Mouse (Mus musculus) ovary, adult 18-20 months (tissue): ENCODE measurements around the gene Gm13889.

Source experiments
- DNase-seq: peaks from one replicate; pipeline ENCODE4 v3.0.0; 2022; ENCODE audit warnings: low spot score, mixed read lengths

Gene Gm13889

DNA sequence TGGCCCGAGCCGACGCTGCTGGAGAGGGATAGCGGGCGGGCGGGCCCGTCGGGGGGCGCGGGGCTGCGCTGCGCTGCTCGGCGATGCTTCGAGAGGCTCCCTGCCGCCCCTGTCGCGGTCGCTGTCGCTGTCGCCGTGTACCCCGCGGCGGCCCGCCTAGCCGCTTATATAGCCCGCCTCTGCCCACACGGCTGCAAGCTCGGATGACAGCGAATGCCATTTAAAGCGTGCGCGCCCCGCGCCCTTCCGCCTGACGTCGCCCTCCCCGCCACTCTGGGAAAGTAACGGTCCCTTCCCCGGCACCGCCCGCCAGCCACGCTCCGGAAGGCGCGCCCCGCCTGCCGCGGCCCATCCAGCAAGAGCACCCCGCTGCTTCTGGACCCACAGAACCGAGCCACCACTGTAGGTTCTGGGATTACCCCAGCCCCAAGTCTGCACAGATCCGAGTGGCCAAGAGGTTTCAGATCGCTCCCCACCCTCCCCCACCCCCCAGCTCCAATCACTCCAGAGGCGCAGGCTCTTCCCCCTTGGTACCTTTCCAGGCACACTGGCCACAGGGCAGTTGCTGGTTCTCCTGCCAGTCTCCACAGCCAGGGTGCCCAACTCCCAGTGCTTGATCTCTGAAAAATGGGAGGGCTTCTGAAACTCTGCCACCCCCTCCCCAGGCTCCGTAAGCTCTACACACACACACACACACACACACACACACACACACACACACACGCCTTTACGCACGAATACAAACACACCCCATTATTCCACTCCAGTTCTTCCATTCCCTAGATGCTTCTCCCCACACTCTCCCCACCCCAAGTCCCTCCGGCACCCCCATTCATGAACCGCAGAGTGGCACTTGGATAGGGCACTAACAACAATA lies at the start of gene Gm13889:
Gene Gm13889, minus strand, starts transcription at position 294 of the 877 bp plus-strand sequence.
- peak; percentile 57 for DNase-seq

DNA sequence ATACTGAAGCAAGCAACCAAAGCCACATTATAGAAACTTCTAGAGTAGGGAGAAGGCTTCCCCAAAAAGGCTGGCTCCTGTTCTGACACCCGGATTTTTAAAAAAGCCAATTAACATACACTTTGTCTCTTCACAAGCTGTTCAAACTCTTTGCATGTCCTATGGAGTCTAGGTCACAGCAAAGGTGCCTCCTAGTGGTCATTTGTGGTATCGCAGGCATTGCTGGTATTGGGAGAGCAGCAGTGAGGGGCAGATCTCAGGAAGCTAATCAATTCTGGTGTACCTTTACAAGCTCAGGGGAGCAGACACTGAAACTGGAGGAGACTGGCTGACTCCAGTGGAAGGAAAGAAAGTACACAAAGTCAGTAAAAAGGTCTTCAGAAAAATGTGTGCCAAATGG lies 45.3 kb upstream of the Gm13889 start:
- peak; percentile 29 for DNase-seq

GRCm38 (mm10) chr2:94001918-94002317 lies 44.9 kb upstream of the Gm13889 start:
- no peak for DNase-seq

DNA sequence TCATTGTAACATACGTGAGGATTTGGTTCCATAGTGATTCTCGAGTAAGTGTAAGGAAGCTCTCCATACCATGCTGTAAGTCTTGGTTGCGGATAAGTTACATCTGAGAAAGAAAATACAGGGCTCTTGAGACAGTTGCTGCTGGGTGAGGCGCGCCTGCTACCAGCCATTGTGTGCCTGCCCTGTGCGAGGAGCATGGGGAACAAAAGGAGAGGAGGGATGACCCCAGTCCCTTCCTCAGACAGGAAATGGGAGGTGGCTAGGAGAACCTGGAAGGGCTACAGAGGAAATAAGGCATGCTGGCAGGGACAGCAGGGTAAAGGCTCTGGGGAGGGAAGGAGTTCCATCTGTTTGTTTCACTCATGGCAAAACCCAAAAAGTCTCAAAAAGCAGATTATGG lies 44.4 kb upstream of the Gm13889 start:
- no peak for DNase-seq

- DNase-seq, result no peak
These were observed 39.3 kb upstream of the Gm13889 start, which contains the start of gene Gm27027 for GRCm38 (mm10) chr2:93996254-93996653. Gm27027 (minus strand) TSS chr2:93996354.

DNA sequence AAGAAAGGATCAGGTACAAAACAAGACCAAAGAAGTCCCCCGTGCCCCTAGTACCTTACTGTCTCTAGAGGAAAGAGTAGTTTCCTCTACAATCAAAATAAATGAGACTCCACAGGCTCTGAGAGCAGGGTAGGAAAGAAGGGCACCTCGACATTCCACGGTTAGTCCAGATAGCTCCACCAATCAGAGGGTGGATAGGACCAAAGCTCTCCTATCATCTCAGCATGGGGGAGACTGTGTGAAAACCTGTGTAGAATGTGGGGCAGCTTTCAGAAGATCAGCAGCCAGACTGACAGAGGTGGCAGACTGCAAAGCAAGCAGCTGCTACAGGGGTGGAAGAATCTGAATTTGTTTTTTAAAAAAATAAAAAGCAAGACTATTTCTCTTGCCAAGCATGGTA lies 35.8 kb upstream of the Gm13889 start:
- no peak for DNase-seq

- no peak for DNase-seq
These were observed 35.3 kb upstream of the Gm13889 start for GRCm38 (mm10) chr2:93992259-93992658.

DNA sequence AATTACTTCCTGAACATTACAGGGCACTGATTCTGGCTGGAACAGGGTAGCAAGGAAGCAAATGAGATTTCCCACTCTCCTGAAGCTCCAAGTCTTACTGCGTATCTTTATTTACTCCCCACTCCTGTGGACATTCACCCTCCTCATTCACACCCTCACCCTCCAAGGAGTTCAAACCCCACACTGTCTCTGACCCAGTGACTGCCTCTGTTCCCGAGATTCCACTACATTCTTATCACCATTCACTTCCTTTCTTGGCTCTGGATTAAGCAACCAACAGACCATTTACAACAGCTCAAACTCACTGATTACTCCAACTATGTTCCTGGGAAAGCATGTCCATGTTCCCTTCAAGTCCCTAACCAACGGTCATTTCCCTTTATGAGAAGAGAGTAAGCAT lies 34.3 kb upstream of the Gm13889 start:
- no peak for DNase-seq

DNA sequence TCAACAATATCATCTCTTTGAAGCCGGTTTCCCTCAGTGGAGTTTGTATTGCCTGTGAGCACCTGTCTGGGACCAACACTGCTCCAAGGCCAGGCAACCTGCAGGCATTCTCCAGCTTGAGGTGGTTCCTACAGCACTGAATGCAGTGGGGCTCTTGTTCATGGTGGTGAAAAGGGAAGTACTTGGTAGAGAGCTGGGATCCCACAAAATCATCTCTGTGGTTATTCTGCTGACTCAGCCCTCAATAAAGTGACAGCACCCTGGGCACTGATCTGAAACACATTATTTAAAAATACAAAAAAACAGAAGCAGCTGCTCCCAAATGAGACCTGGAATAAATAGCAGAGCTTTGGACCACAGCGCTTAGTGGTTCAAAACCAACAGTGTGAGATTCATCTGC lies 31.4 kb upstream of the Gm13889 start:
- no peak for DNase-seq

- no peak for DNase-seq
These were observed 25.6 kb upstream of the Gm13889 start for GRCm38 (mm10) chr2:93982457-93983235.

GRCm38 (mm10) chr2:93979249-93980120 lies 22.5 kb upstream of the Gm13889 start:
- no peak for DNase-seq

GRCm38 (mm10) chr2:93976436-93977252 lies 19.6 kb upstream of the Gm13889 start:
- DNase-seq, result peak; percentile 46

DNA sequence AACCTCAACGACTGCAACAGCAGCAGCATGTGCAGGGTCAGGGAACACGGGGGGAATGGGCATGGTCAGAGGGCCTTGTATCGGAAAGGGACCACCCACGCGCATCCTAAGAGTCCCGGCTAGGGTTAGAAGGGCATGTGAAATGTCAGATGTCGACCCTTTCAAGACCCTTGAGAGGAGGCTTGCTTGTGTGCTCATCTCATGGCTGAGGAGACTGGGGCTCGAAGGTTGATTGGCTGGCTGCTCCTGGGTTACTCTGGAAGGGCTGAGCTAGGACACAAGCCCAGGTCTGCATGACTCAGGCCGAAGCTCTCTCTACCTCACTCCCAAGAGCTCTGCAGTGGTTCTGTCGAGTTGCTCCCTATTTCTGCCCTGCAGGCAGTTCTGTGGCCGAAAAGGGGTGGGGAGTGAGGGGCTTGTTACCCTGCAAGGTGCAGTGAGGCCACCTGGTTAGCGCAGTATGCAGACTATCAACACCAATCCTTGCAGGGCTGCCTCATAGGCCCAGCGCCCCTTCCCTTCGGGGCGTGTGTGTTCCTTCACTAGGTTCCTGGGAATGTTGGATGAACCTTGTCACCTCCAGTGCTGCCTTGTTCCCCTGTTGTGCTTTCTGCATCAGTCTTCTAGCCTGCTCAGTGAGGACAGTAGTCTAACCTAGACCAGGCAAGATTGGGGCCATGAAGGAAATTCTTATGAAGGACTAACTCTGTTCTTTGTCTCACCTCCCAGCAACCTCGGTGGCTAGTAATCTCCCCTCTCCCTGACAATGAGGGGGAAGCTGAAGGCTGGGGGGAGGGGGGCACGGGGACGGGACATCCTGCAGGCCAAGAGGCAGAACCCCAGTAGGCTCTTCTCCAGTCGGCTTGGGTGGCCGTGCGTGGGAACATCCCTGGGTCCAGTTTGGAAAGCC lies 18.8 kb upstream of the Gm13889 start:
- no peak for DNase-seq

GRCm38 (mm10) chr2:93975041-93975440 lies 18.0 kb upstream of the Gm13889 start:
- DNase-seq, result no peak

- DNase-seq, result no peak
These were observed 14.6 kb upstream of the Gm13889 start for GRCm38 (mm10) chr2:93971647-93972046.

DNA sequence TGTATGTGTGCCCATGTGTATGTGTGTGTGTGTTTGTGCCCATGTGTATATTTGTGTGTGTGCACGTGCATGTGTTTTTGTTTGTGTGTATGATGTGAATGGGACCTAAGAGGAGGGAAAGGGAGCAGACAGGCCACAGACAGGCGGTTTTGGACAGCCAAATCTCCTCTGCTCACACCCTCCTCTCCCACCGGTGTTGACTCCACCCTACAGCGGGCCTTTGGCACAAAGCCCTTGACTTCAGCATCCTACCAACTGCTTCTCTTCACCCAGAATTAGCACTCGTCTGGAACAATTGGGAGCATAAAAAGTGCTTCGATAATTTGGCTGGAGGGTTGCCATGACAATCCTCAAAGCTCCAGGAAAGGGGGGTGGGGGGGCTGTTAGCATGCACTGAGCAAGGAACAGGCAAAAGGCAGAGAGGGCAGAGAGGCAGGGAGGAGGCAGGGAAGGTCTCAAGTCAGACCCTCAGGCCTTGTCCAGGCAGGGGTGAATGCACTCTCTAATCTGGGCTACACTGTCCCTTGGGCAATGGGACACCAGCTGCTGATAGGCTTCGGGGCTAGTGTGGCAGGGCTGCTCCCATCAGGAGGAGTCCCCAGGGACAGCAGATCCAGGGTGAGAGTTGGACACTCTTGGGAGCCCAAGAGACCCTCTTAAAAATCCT lies 7.6 kb upstream of the Gm13889 start:
- no peak for DNase-seq

DNA sequence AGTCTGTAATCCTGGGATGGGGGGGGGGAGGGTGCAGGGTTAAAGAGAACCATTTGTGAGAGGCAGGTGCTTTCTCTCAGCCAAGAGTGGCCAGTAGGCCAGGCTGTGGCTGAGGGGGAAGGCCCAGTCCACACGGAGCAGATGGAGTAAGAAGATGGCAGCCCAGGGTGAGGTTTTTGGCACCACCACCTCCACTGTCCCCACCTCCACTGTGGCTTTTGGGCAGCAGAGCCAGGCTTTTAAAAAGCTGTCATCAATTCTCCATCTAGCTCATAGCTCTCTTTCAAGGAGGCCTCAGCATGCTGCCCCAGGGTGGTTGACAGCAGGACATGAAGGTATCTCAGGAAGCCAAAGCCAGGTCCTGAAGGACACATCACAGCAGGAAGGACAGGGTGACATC lies 6.8 kb upstream of the Gm13889 start:
- no peak for DNase-seq

GRCm38 (mm10) chr2:93961716-93962115 lies 4.7 kb upstream of the Gm13889 start:
- no peak for DNase-seq

DNA sequence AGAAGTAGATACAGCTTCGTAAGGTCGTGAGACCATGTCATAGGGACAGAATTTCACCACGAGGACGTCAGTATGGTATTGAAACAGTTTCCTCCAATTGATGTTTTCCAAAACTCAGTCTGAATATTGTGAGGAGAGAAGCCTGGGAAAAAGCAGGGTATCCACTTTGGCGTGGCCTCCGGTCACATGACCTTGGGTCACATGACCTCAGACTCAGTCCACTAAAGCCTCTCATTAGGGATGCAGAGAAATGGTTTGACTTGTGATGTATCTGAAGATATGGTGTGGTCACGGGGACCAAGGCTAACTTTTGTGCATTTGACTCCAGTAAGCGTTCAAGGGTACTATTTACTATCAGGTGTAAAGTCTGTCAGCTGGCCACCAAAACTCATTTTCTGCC lies 2.3 kb upstream of the Gm13889 start:
- no peak for DNase-seq

DNA sequence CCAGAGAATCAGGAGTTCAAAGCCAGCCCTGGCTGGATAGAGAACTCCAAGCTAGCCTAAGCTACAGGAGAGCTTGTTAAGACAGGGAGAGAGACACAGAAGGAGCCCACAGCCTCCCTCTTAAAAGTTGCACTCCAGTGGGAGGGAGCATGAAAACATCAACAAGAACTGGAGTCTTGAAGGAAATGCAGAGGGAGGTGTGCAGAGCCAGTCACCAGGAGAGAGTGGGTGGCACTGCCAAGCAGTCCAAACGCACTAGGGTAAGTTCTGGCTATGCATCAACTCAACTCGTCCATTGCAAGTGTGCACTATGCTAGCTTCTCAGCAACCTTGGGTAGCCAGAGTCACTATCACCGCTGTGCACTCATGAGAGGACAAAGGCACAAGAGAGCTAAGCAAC lies 1.2 kb upstream of the Gm13889 start:
- no peak for DNase-seq
